ENCODE assay signal across 27 mouse cellular contexts in genomic region chr13:47688131-47688530, GRCm38 (mm10).
DNase-seq lines count a peak whose midpoint lies in the region.
"Had no signal": no experiment of that assay in that cellular context is flagged by ENCODE, and none has a peak within 500 bp of the region (broad histone marks: within the 10 kb centered on the region; RNA-seq: fewer than 3 reads in every experiment).

No protein-coding gene starts in this region.

- peak; percentile 23 for DNase-seq in embryo, embryonic 10.5 days (ENCODE audit: low spot score)
- DNase-seq in embryo, embryonic 11 days, result no peak
- DNase-seq in embryonic facial prominence, embryonic 10.5 days (ENCODE audit: low spot score), result peak; percentile 15
- peak; percentile 30 for DNase-seq in hindlimb bud, embryonic 11.5 days (ENCODE audit: extremely low spot score, low read depth, low spot score)
- no peak for DNase-seq in left cerebral cortex, postnatal 14 days (ENCODE audit: low spot score in 2 of 2)
- DNase-seq in frontal cortex, postnatal 14 days (ENCODE audit: low spot score in 2 of 2), result no peak
- no peak for DNase-seq in left cerebral cortex, adult 8-10 months (ENCODE audit: low spot score in 2 of 2)
- DNase-seq: adrenal gland, adult 2 months; adrenal gland, postnatal 14 days; B cell, adult 2 months; cerebellum, adult 11 months; cerebellum, adult 2 months; cerebellum, postnatal 10 days; cerebellum, postnatal 36 days; gastrocnemius, adult 2 months; gastrocnemius, postnatal 25 days; heart, adult 2 months; kidney, adult 11 months had no signal

- no peaks in the 10 kb centered on the region for H3K9me3 ChIP-seq in embryonic facial prominence, embryonic 10.5 days
- H3K9me3 ChIP-seq: embryonic facial prominence, embryonic 13.5 days; forebrain, embryonic 12.5 days; forebrain, embryonic 15.5 days; hindbrain, embryonic 12.5 days; hindbrain, embryonic 15.5 days; intestine, embryonic 15.5 days had no signal

- H3K27me3 ChIP-seq in embryonic facial prominence, embryonic 10.5 days (replicated peaks; ENCODE audit: low read depth, poor library complexity, severe bottlenecking), result no peaks in the 10 kb centered on the region
- H3K27me3 ChIP-seq: CH12.LX; embryonic facial prominence, embryonic 13.5 days; forebrain, embryonic 12.5 days; forebrain, embryonic 15.5 days; hindbrain, embryonic 12.5 days; hindbrain, embryonic 15.5 days; intestine, embryonic 15.5 days had no signal

- peaks cover 11% of the 10 kb centered on the region for H3K4me1 ChIP-seq in embryonic facial prominence, embryonic 10.5 days
- H3K4me1 ChIP-seq: forebrain, embryonic 12.5 days; forebrain, embryonic 15.5 days; hindbrain, embryonic 12.5 days; hindbrain, embryonic 15.5 days; intestine, embryonic 15.5 days had no signal

- no peak overlapping the region for H3K27ac ChIP-seq in embryonic facial prominence, embryonic 10.5 days (replicated peaks)
- H3K27ac ChIP-seq: embryonic facial prominence, embryonic 13.5 days; forebrain, embryonic 12.5 days; forebrain, embryonic 15.5 days; gastrocnemius, adult 2 months; heart, adult 2 months; hindbrain, embryonic 12.5 days; hindbrain, embryonic 15.5 days; intestine, embryonic 15.5 days had no signal

- intact Hi-C loops in left cerebral cortex, postnatal 14 days (cut with DNase I), result no loop called here

- H3K4me3 ChIP-seq in embryonic facial prominence, embryonic 10.5 days, result no peak overlapping the region
- H3K4me3 ChIP-seq: embryonic facial prominence, embryonic 13.5 days; erythroblast, embryonic 14.5 days; forebrain, embryonic 12.5 days; forebrain, embryonic 15.5 days; gastrocnemius, adult 2 months; heart, adult 2 months; hindbrain, embryonic 12.5 days; hindbrain, embryonic 15.5 days; intestine, embryonic 15.5 days had no signal

- H3K36me3 ChIP-seq in embryonic facial prominence, embryonic 10.5 days (replicated peaks), result no peaks in the 10 kb centered on the region
- H3K36me3 ChIP-seq: embryonic facial prominence, embryonic 13.5 days; forebrain, embryonic 12.5 days; forebrain, embryonic 15.5 days; G1E; hindbrain, embryonic 12.5 days; hindbrain, embryonic 15.5 days; intestine, embryonic 15.5 days had no signal

- 49% methylated on average over 3 of the region's 3 CpGs for WGBS in embryonic facial prominence, embryonic 10.5 days

Comparison
In these comparisons a context has a peak if more than half of its experiments do, and no peak if none do; other contexts are left out.
1. DNase-seq: peak in embryo, embryonic 10.5 days (single experiment), embryonic facial prominence, embryonic 10.5 days (single experiment) and hindlimb bud, embryonic 11.5 days (single experiment); none in embryo, embryonic 11 days (single experiment), left cerebral cortex, postnatal 14 days (0 of 2), frontal cortex, postnatal 14 days (0 of 2) and left cerebral cortex, adult 8-10 months (0 of 2).